In genomic region chr17:12264293-12264692, GRCm38 (mm10) we compare ENCODE assay signal across 24 mouse cellular contexts. TPM values are rescaled to one million over a fixed set of nuclear protein-coding genes. Genes with fewer than 3 reads are reported as not detected.
DNase-seq lines count a peak whose midpoint lies in the region; ATAC-seq lines count a peak whose summit lies in the region.
"Had no signal": no experiment of that assay in that cellular context is flagged by ENCODE, and none has a peak within 500 bp of the region (broad histone marks: within the 10 kb centered on the region; RNA-seq: fewer than 3 reads in every experiment).

No protein-coding gene starts in this region.

- 0 out of 2 replicates have a peak overlapping the region, but pooled peaks have one; percentile 67 for H3K27ac ChIP-seq in embryonic facial prominence, embryonic 14.5 days (replicated peaks; ENCODE audit: low read depth, low read length)
- no peak overlapping the region for H3K27ac ChIP-seq in embryonic facial prominence, embryonic 10.5 days (replicated peaks)
- 0 out of 2 replicates have a peak overlapping the region, but pooled peaks have one; percentile 38 for H3K27ac ChIP-seq in lung, embryonic 16.5 days (ENCODE audit: low read length)
- H3K27ac ChIP-seq: embryonic facial prominence, embryonic 12.5 days; forebrain, embryonic 12.5 days; heart, adult 2 months; hindbrain, embryonic 13.5 days had no signal

- no peak overlapping the region for H3K4me2 ChIP-seq in embryonic facial prominence, embryonic 14.5 days (ENCODE audit: low read depth, low read length)
- no peak overlapping the region for H3K4me2 ChIP-seq in lung, embryonic 16.5 days (ENCODE audit: low read depth, low read length)
- H3K4me2 ChIP-seq: embryonic facial prominence, embryonic 12.5 days; forebrain, embryonic 12.5 days; heart, embryonic 12.5 days; hindbrain, embryonic 13.5 days had no signal

- H3K36me3 ChIP-seq in embryonic facial prominence, embryonic 14.5 days (ENCODE audit: control insufficient read depth, insufficient read depth, low read length): peaks cover 23% of the 10 kb centered on the region; the same call in 1 of the 2 replicates
- H3K36me3 ChIP-seq in embryonic facial prominence, embryonic 10.5 days (replicated peaks): peaks cover 50% of the 10 kb centered on the region
- peaks cover 5% of the 10 kb centered on the region; the same call in 1 of the 2 replicates for H3K36me3 ChIP-seq in lung, embryonic 16.5 days (ENCODE audit: control insufficient read depth, insufficient read depth, low read length)

- 85% methylated on average over 3 of the region's 3 CpGs for WGBS in embryonic facial prominence, embryonic 14.5 days
- 93% methylated on average over 3 of the region's 3 CpGs for WGBS in embryonic facial prominence, embryonic 10.5 days
- WGBS in lung, embryonic 16.5 days: 69% methylated on average over 3 of the region's 3 CpGs

- no peaks in the 10 kb centered on the region for H3K27me3 ChIP-seq in embryonic facial prominence, embryonic 14.5 days (replicated peaks; ENCODE audit: control insufficient read depth, insufficient read depth, low read length)
- no peaks in the 10 kb centered on the region for H3K27me3 ChIP-seq in embryonic facial prominence, embryonic 10.5 days (replicated peaks; ENCODE audit: low read depth, poor library complexity, severe bottlenecking)
- no peaks in the 10 kb centered on the region for H3K27me3 ChIP-seq in lung, embryonic 16.5 days (ENCODE audit: control insufficient read depth, insufficient read depth, low read depth, low read length)
- H3K27me3 ChIP-seq: embryonic facial prominence, embryonic 12.5 days; forebrain, embryonic 12.5 days; heart, embryonic 12.5 days; hindbrain, embryonic 13.5 days had no signal

- no peak for DNase-seq in embryonic facial prominence, embryonic 14.5 days (ENCODE audit: low spot score)
- DNase-seq in embryonic facial prominence, embryonic 10.5 days (ENCODE audit: low spot score): no peak
- peak; percentile 50 to 61 for DNase-seq in lung, adult 18-20 months
- peak; percentile 30 for DNase-seq in lung, postnatal 25 days (ENCODE audit: low spot score)
- DNase-seq in testis, postnatal 10 days (ENCODE audit: low spot score): no peak
- no peak for DNase-seq in left cerebral cortex, postnatal 14 days (ENCODE audit: low spot score in 2 of 2)
- no peak for DNase-seq in right cerebral cortex, postnatal 36 days (ENCODE audit: low spot score in 2 of 2)
- DNase-seq: adrenal gland, adult 8-10 months; B cell, adult 2 months; cerebellum, adult 11 months; cerebellum, adult 8-10 months; cerebellum, postnatal 14 days; embryo, embryonic 11 days; forebrain, postnatal 0 days; gastrocnemius, postnatal 14 days; heart, adult 2 months; heart, postnatal 10 days had no signal

- ATAC-seq in embryonic facial prominence, embryonic 14.5 days (ENCODE audit: low read depth): no peak
- peak; percentile 53; the same call in 1 of the 2 replicates for ATAC-seq in lung, embryonic 16.5 days (ENCODE audit: low read depth)
- ATAC-seq: CD4-positive, CD25-positive, alpha-beta regulatory T cell, adult 4 months; forebrain, postnatal 0 days had no signal

- intact Hi-C loops in left cerebral cortex, postnatal 14 days (cut with DNase I): no loop called here

- peaks cover 26% of the 10 kb centered on the region for H3K4me1 ChIP-seq in embryonic facial prominence, embryonic 14.5 days (ENCODE audit: control insufficient read depth, insufficient read depth, low read length)
- peaks cover 21% of the 10 kb centered on the region for H3K4me1 ChIP-seq in embryonic facial prominence, embryonic 10.5 days
- peaks cover 18% of the 10 kb centered on the region for H3K4me1 ChIP-seq in lung, embryonic 16.5 days (replicated peaks; ENCODE audit: control insufficient read depth, insufficient read depth, low read length)

- no peak overlapping the region for H3K9ac ChIP-seq in embryonic facial prominence, embryonic 14.5 days (ENCODE audit: low read depth, low read length)
- no peak overlapping the region for H3K9ac ChIP-seq in lung, embryonic 16.5 days (ENCODE audit: low read length)
- H3K9ac ChIP-seq: embryonic facial prominence, embryonic 12.5 days; forebrain, embryonic 12.5 days; forebrain, postnatal 0 days; heart, embryonic 12.5 days; hindbrain, embryonic 13.5 days had no signal

- no peak overlapping the region for H3K4me3 ChIP-seq in embryonic facial prominence, embryonic 14.5 days (ENCODE audit: low read depth, low read length)
- no peak overlapping the region for H3K4me3 ChIP-seq in embryonic facial prominence, embryonic 10.5 days
- no peak overlapping the region for H3K4me3 ChIP-seq in lung, embryonic 16.5 days (ENCODE audit: low read length)
- H3K4me3 ChIP-seq: embryonic facial prominence, embryonic 12.5 days; forebrain, embryonic 12.5 days; heart, adult 2 months; heart, embryonic 12.5 days; hindbrain, embryonic 13.5 days had no signal

- H3K9me3 ChIP-seq in embryonic facial prominence, embryonic 14.5 days (ENCODE audit: control insufficient read depth, low read length): no peaks in the 10 kb centered on the region
- no peaks in the 10 kb centered on the region for H3K9me3 ChIP-seq in embryonic facial prominence, embryonic 10.5 days
- no peaks in the 10 kb centered on the region for H3K9me3 ChIP-seq in lung, embryonic 16.5 days (ENCODE audit: control insufficient read depth, low read length)
- H3K9me3 ChIP-seq: embryonic facial prominence, embryonic 12.5 days; forebrain, embryonic 12.5 days; G1E; heart, embryonic 12.5 days; hindbrain, embryonic 13.5 days had no signal

RNA-seq across cellular contexts. Expression of gene Map3k4, which starts 54.3 kb away (rescaled TPM):
- polyA plus RNA-seq in embryonic facial prominence, embryonic 14.5 days (2014; fragmentation: Nextera tagmentation; extraction: Ambion mirVana): 29.5 and 34.2 TPM in 2 replicates
- polyA plus RNA-seq in embryonic facial prominence, embryonic 10.5 days (2016; fragmentation: Nextera tagmentation; extraction: Ambion mirVana): 49.1 and 51.4 TPM in 2 replicates
- polyA plus RNA-seq in lung, embryonic 16.5 days (2015; fragmentation: Nextera tagmentation; extraction: Ambion mirVana): 29.1 and 33.8 TPM in 2 replicates
- 10 to 100 TPM; 36.1 to 39.2 TPM for total RNA-seq in left cerebral cortex, postnatal 14 days (2021)

Comparison
In these comparisons a context has a peak if more than half of its experiments do, and no peak if none do; other contexts are left out.
1. DNase-seq: peak in lung, adult 18-20 months (2 of 2) and lung, postnatal 25 days (single experiment); none in embryonic facial prominence, embryonic 14.5 days (single experiment), embryonic facial prominence, embryonic 10.5 days (single experiment), testis, postnatal 10 days (single experiment), left cerebral cortex, postnatal 14 days (0 of 2) and right cerebral cortex, postnatal 36 days (0 of 2).